Mouse (Mus musculus) intestine, embryonic 14.5 days (tissue): ENCODE results near the gene Slc25a51. TPM values are rescaled to one million over a fixed set of nuclear protein-coding genes. Genes with fewer than 3 reads are reported as not detected.

Experiments
- ATAC-seq: fragments of 200-750 bp; cut with Nextera tagmentation; replicated peaks from 2 replicates; pipeline ENCODE4 v1.8.0; 2017; ENCODE audit warnings: low read depth, moderate number of reproducible peaks, moderate TSS enrichment, moderate library complexity; ENCODE audit not compliant: low FRiP score, low TSS enrichment
- DNase-seq: peaks from one replicate; pipeline ENCODE4 v3.0.0-alpha.2; 2018; ENCODE audit warnings: low spot score
- H3K27ac ChIP-seq: fragments of 300-500 bp; sonication (generic); 2 replicates; pipeline ENCODE4 v1.5.1; 2014; ENCODE audit warnings: low read depth, mild to moderate bottlenecking, control low read depth
- H3K27me3 ChIP-seq: fragments of 300-500 bp; sonication (generic); replicated peaks from 2 replicates; pipeline ENCODE4 v1.6.1; 2014; ENCODE audit warnings: low read length, control low read depth; ENCODE audit not compliant: control insufficient read depth, insufficient read depth
- H3K36me3 ChIP-seq: fragments of 300-500 bp; sonication (generic); 2 replicates; pipeline ENCODE4 v1.6.1; 2014; ENCODE audit warnings: low read length, control low read depth; ENCODE audit not compliant: control insufficient read depth, insufficient read depth
- H3K4me1 ChIP-seq: fragments of 300-500 bp; sonication (generic); replicated peaks from 2 replicates; pipeline ENCODE4 v1.6.1; 2014; ENCODE audit warnings: low read length, control low read depth, mixed read lengths; ENCODE audit not compliant: control insufficient read depth, insufficient read depth
- H3K4me2 ChIP-seq: fragments of 300-500 bp; sonication (generic); 2 replicates; pipeline ENCODE4 v1.6.1; 2014; ENCODE audit warnings: low read length
- H3K4me3 ChIP-seq: fragments of 300-500 bp; sonication (generic); 2 replicates; pipeline ENCODE4 v1.5.1; 2014; ENCODE audit warnings: low read depth, low read length, control low read depth, mixed read lengths
- H3K9ac ChIP-seq: fragments of 300-500 bp; sonication (generic); 2 replicates; pipeline ENCODE4 v1.6.1; 2014; ENCODE audit warnings: mild to moderate bottlenecking, low read length
- H3K9me3 ChIP-seq: fragments of 300-500 bp; sonication (generic); 2 replicates; pipeline ENCODE4 v1.6.1; 2016; ENCODE audit warnings: low read length, control low read depth; ENCODE audit not compliant: control insufficient read depth
- WGBS: fragments of 180-500 bp; shearing (Covaris S2); extraction: QIAGEN DNeasy Blood & Tissue Kit; methylation state at CpG from one replicate; pipeline ENCODE4 v1.1.7; 2014; 5-methylcytosine and 5-hydroxymethylcytosine counted together
- polyA plus RNA-seq: library from polyadenylated mRNA; unstranded; fragments of >200 nt; fragmentation: Nextera tagmentation; extraction: Ambion mirVana; gene quantifications from 2 replicates; pipeline ENCODE4 v1.2.1, GENCODE M21; 2014

Gene Slc25a51
- 46.7 and 67.0 TPM in 2 replicates for polyA plus RNA-seq

GRCm38 (mm10) chr4:45408427-45409132 is at the start of gene Slc25a51:
Slc25a51 (minus strand) TSS chr4:45408766.
- Histone ChIP-seq H3K27ac (peak within 1 kb of the TSS; percentile 89), H3K4me3 (peak within 1 kb of the TSS; percentile 82), H3K9me3 (no peaks in the 10 kb centered on the region), H3K4me2 (peak within 1 kb of the TSS; percentile 95), H3K4me1 (peaks cover 25% of the 10 kb centered on the region), H3K9ac (peak within 1 kb of the TSS; percentile 96), H3K36me3 (peaks cover 11% of the 10 kb centered on the region; the same call in 1 of the 2 replicates), H3K27me3 (no peaks in the 10 kb centered on the region)
- ATAC-seq (peak; percentile 96), DNase-seq (peak; percentile 95)
- WGBS, result under 1% methylated on average over 62 of the region's 67 CpGs

GRCm38 (mm10) chr4:45457543-45457942 is 49.0 kb upstream of the Slc25a51 start:
- WGBS, result 97% methylated on average over 2 of the region's 2 CpGs
- H3K4me2 ChIP-seq, result no peak overlapping the region
- H3K9ac ChIP-seq, result no peak overlapping the region
- H3K4me1 ChIP-seq, result peaks cover 30% of the 10 kb centered on the region
- peaks cover 15% of the 10 kb centered on the region; the same call in 1 of the 2 replicates for H3K36me3 ChIP-seq
- DNase-seq, result no peak
- no peaks in the 10 kb centered on the region for H3K27me3 ChIP-seq
- H3K9me3 ChIP-seq, result no peaks in the 10 kb centered on the region
- no peak for ATAC-seq
- H3K4me3 ChIP-seq, result no peak overlapping the region
- H3K27ac ChIP-seq, result no peak overlapping the region

- ATAC-seq (no peak), DNase-seq (no peak)
- Histone ChIP-seq H3K9me3 (no peaks in the 10 kb centered on the region), H3K36me3 (peaks cover 15% of the 10 kb centered on the region; the same call in 1 of the 2 replicates), H3K27ac (no peak overlapping the region), H3K4me3 (no peak overlapping the region), H3K27me3 (no peaks in the 10 kb centered on the region), H3K4me1 (peaks cover 35% of the 10 kb centered on the region), H3K9ac (no peak overlapping the region), H3K4me2 (no peak overlapping the region)
- 64% methylated on average over 4 of the region's 4 CpGs for WGBS
Observed at GRCm38 (mm10) chr4:45455001-45455400, 46.4 kb upstream of the Slc25a51 start.

GRCm38 (mm10) chr4:45453271-45453851 is 44.8 kb upstream of the Slc25a51 start:
- H3K9ac ChIP-seq, result no peak overlapping the region
- H3K4me3 ChIP-seq, result no peak overlapping the region
- H3K27ac ChIP-seq, result peak overlapping the region; percentile 88
- peaks cover 15% of the 10 kb centered on the region; the same call in 1 of the 2 replicates for H3K36me3 ChIP-seq
- no peaks in the 10 kb centered on the region for H3K27me3 ChIP-seq
- H3K4me1 ChIP-seq, result peaks cover 26% of the 10 kb centered on the region
- no peaks in the 10 kb centered on the region for H3K9me3 ChIP-seq
- ATAC-seq (peak; percentile 65), DNase-seq (peak; percentile 62)
- 66% methylated on average over 3 of the region's 3 CpGs for WGBS
- no peak overlapping the region for H3K4me2 ChIP-seq

DNA sequence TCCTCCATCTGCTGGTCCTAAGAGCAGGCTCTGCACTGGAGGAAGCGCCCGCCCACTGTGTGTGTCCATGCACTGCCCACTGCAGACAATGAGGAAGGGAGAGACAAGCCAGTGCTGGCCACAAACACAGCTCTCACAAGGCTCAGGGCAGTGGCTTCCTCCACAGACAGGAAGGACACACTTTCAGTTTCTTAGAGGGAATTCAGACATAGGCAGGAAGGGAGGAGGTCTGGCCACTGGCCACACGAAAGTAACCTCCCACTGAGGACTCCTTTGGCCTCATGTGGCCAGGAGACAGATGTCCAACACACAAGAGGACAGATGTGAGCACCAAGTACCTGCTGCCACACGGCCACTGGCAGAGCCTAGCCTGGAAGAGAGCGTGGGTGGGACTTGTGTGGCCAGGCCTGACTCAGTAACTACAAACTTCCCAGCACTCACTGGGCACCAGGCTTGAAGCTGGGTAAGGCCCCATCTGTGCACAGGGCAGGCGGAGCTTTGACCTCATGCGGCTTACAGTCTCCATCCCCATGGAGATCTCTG is 44.1 kb upstream of the Slc25a51 start:
- Histone ChIP-seq H3K4me2 (peak overlapping the region; percentile 1; the same call in 1 of the 2 replicates), H3K4me3 (no peak overlapping the region), H3K4me1 (peaks cover 26% of the 10 kb centered on the region), H3K9ac (no peak overlapping the region), H3K36me3 (peaks cover 11% of the 10 kb centered on the region; the same call in 1 of the 2 replicates), H3K27me3 (no peaks in the 10 kb centered on the region), H3K27ac (peak overlapping the region; percentile 88), H3K9me3 (no peaks in the 10 kb centered on the region)
- no peak for DNase-seq
- ATAC-seq, result peak; percentile 67
- 60% methylated on average over 7 of the region's 7 CpGs for WGBS

DNA sequence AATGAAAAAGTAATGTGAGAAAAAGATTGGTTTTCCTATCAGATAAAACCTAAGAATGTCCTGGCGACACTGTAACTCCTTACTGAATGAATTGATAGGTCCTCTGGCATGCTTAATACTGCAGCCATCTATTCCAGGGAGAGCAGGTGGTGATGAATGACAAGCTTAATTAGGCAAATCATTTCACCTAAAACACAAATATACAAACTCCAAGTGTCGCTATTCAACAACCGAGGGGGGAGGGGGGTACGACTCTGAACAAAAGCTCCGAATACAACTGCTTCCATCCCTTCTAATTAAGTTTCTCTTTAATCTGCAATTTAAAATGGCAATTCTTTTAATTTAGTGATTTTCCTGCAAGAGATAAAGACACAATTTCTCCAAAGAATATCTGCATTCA is 40.4 kb upstream of the Slc25a51 start:
- Histone ChIP-seq H3K4me3 (no peak overlapping the region), H3K36me3 (peaks cover 9% of the 10 kb centered on the region), H3K9ac (no peak overlapping the region), H3K4me1 (peaks cover 19% of the 10 kb centered on the region), H3K27ac (no peak overlapping the region), H3K27me3 (no peaks in the 10 kb centered on the region), H3K4me2 (no peak overlapping the region), H3K9me3 (no peaks in the 10 kb centered on the region)
- no peak for ATAC-seq
- no peak for DNase-seq
- 78% methylated on average over 5 of the region's 5 CpGs for WGBS

DNA sequence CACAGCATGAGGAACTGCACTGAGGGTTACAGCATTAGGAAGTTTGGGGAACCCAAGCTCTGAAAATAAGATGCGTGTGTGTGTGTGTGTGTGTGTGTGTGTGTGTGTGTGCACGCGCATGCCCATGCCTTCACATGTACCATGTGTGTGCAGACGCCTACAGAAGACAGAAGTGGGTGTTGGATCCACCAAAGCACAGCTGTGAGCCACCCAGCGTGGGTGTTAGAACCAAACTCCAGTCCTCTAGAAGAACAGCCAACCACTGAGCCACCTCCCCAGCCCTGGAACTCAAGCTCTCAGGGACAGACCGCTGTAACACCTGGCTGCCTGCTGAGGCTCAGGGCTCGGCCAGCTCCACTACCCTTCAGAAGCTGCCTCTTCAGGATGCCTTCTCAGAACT is 39.9 kb upstream of the Slc25a51 start:
- H3K36me3 ChIP-seq, result peaks cover 14% of the 10 kb centered on the region
- no peak for DNase-seq
- no peak for ATAC-seq
- H3K4me1 ChIP-seq, result peaks cover 14% of the 10 kb centered on the region
- H3K27ac ChIP-seq, result no peak overlapping the region
- H3K4me2 ChIP-seq, result no peak overlapping the region
- H3K9me3 ChIP-seq, result no peaks in the 10 kb centered on the region
- H3K9ac ChIP-seq, result no peak overlapping the region
- H3K27me3 ChIP-seq, result no peaks in the 10 kb centered on the region
- no peak overlapping the region for H3K4me3 ChIP-seq
- 88% methylated on average over 7 of the region's 7 CpGs for WGBS

- no peaks in the 10 kb centered on the region for H3K9me3 ChIP-seq
- H3K27me3 ChIP-seq, result no peaks in the 10 kb centered on the region
- peaks cover 14% of the 10 kb centered on the region for H3K36me3 ChIP-seq
- WGBS, result 90% methylated on average over 5 of the region's 5 CpGs
- H3K4me3 ChIP-seq, result no peak overlapping the region
- H3K27ac ChIP-seq, result no peak overlapping the region
- no peak overlapping the region for H3K9ac ChIP-seq
- H3K4me1 ChIP-seq, result peaks cover 2% of the 10 kb centered on the region; the same call in 1 of the 2 replicates
- H3K4me2 ChIP-seq, result no peak overlapping the region
- ATAC-seq (no peak), DNase-seq (no peak)
Observed at GRCm38 (mm10) chr4:45447196-45447595, 38.6 kb upstream of the Slc25a51 start.
